Mouse (Mus musculus) cerebellum, adult 2 months (tissue): Measurements from ENCODE around the gene Mcrip1.

Experiments
- CTCF ChIP-seq: fragments of 200-500 bp; IDR thresholded peaks from 2 replicates; pipeline ENCODE4 v1.5.1; 2011; ENCODE audit warnings: low read depth, mild to moderate bottlenecking, control low read depth, low read length, moderate library complexity, borderline replicate concordance; ENCODE audit not compliant: insufficient read depth
- POLR2A ChIP-seq: fragments of 200-500 bp; IDR thresholded peaks from 2 replicates; pipeline ENCODE4 v1.6.1; 2011; ENCODE audit warnings: low read length, control low read depth, borderline replicate concordance; ENCODE audit not compliant: insufficient read depth

DNA sequence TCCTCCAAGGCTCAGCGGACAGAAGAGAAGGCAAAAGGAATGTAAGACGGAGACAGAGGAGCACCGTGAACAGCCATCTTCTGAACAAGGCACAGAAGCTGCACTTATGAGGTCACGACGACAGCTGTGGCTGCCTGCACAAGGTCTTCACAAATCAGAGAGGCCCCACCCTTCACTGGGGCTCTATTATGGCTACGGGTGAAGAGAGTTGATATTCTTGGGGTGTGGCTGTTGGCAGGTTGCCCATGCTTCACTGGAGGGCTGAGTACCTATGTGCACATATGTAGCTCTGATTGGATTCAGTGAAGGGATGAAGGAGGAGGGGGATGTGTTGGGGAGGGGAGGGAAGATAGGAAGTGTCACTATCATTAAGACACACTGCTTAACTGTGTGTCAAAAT lies 31.0 kb downstream of the Mcrip1 start:
- no peak for TF ChIP-seq CTCF
- TF ChIP-seq POLR2A = no peak
